Mouse (Mus musculus) megakaryocyte, embryonic 14.5 days (primary cell): ENCODE results near the gene Zfp317.

Source experiments
- FLI1 ChIP-seq: IDR thresholded peaks from 2 replicates; pipeline ENCODE4 v1.6.1; 2012; ENCODE audit warnings: low read length, inconsistent platforms, mixed read lengths
- GATA1 ChIP-seq: IDR thresholded peaks from 3 replicates; pipeline ENCODE4 v1.6.1; 2012; ENCODE audit warnings: mixed read lengths, low read length, inconsistent platforms, borderline replicate concordance

DNA sequence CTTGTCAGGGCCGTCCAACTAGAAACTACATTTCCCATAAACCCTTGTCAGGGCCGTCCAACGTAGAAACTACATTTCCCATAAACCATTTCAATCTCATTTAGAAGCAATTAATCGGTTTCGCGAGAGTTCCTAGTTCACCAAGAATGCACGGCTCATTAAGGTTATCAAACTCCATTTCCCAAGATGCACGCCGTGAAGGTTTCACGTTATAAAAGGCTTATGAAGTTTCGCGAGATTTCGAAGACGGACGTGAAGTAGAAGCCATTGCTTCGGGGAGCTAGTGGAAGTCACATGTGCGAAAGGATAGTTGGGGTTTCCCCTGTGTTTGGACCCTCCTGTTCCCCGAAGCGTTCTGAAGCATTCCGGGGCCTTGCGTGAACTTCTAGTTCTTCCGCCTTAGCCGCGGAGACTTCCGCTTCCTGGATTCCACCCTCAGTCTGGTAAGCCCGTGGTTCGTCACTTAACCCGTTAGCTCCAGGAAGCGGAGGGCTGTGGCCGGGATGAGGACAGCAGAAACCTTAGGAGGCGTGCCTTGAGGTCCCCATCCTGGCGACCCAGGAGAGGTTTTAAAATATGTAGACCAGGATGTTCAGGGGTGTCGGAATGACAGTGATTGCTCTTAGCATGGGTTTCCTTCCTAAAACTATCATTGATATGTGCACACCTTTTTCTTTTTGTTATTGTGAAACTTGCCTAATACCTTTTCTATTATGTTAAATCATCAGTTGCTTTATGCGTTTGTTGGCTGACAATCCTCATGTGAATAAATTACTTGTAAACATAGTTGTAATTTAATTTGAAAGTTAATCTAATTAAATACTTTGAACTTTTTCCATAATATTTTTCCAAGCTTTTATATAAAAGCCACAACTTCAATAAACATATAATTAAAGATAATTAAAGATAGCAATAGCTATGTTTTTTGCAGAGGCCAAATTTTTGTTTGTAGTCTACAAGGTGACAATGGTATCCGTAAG lies at the start of gene Zfp317:
- TF ChIP-seq GATA1 = no peak
- TF ChIP-seq FLI1 = no peak
